Mouse (Mus musculus) regulatory T cell (primary cell): ENCODE measurements around the gene 4930415O20Rik.

Source experiments
- in situ Hi-C: fragments of 300-600 bp; cut with MboI, MseI; formaldehyde crosslinking; loops from one replicate; pipeline ENCODE4 v1.15.1; 2025; ENCODE audit warnings: high pct_unique_total_duplicates

4930415O20Rik gene

GRCm38 (mm10) chr15:98604041-98604575 is 33.3 kb downstream of the 4930415O20Rik start:
- in situ Hi-C loops = no loop called here

- in situ Hi-C loops = no loop called here
Observed at GRCm38 (mm10) chr15:98606051-98606536, 35.3 kb downstream of the 4930415O20Rik start.

- in situ Hi-C loops = no loop called here
Observed at GRCm38 (mm10) chr15:98606739-98607138, 35.9 kb downstream of the 4930415O20Rik start.

GRCm38 (mm10) chr15:98607557-98607956 is 36.8 kb downstream of the 4930415O20Rik start:
- in situ Hi-C loops = no loop called here

- in situ Hi-C loops = no loop called here
Observed at GRCm38 (mm10) chr15:98608058-98608783, 37.4 kb downstream of the 4930415O20Rik start.

GRCm38 (mm10) chr15:98608784-98609250 is 38.0 kb downstream of the 4930415O20Rik start:
- in situ Hi-C loops = no loop called here

- in situ Hi-C loops = no loop called here
Observed at GRCm38 (mm10) chr15:98609331-98610130, 38.7 kb downstream of the 4930415O20Rik start, which contains the start of gene Adcy6. TSS of gene Adcy6 (minus strand) at chr15:98610076.

GRCm38 (mm10) chr15:98610131-98610633 is 39.4 kb downstream of the 4930415O20Rik start:
- in situ Hi-C loops = no loop called here

GRCm38 (mm10) chr15:98612229-98612628 is 41.4 kb downstream of the 4930415O20Rik start:
- in situ Hi-C loops = no loop called here

GRCm38 (mm10) chr15:98614551-98614950 is 43.7 kb downstream of the 4930415O20Rik start:
- in situ Hi-C loops = no loop called here

GRCm38 (mm10) chr15:98614971-98615370 is 44.2 kb downstream of the 4930415O20Rik start:
- in situ Hi-C loops = no loop called here

GRCm38 (mm10) chr15:98615751-98616150 is 44.9 kb downstream of the 4930415O20Rik start:
- in situ Hi-C loops = no loop called here

GRCm38 (mm10) chr15:98616362-98617175 is 45.8 kb downstream of the 4930415O20Rik start:
- in situ Hi-C loops = no loop called here

GRCm38 (mm10) chr15:98617176-98617537 is 46.4 kb downstream of the 4930415O20Rik start:
- in situ Hi-C loops = no loop called here

- in situ Hi-C loops = loop anchor here (10.0 kb wide), 1 partner anchor 447 kb away; no protein-coding TSS in a partner anchor
Observed at GRCm38 (mm10) chr15:98622199-98622598, 51.4 kb downstream of the 4930415O20Rik start.

GRCm38 (mm10) chr15:98622721-98623120 is 51.9 kb downstream of the 4930415O20Rik start:
- in situ Hi-C loops = loop anchor here (10.0 kb wide), 1 partner anchor 448 kb away; no protein-coding TSS in a partner anchor

- in situ Hi-C loops = loop anchor here (10.0 kb wide), 1 partner anchor 449 kb away; no protein-coding TSS in a partner anchor
Observed at GRCm38 (mm10) chr15:98623361-98623821, 52.6 kb downstream of the 4930415O20Rik start.

GRCm38 (mm10) chr15:98626078-98626477 is 55.3 kb downstream of the 4930415O20Rik start:
- in situ Hi-C loops = loop anchor here (10.0 kb wide), 1 partner anchor 451 kb away; no protein-coding TSS in a partner anchor

- in situ Hi-C loops = loop anchor here (10.0 kb wide), 1 partner anchor 452 kb away; no protein-coding TSS in a partner anchor
Observed at GRCm38 (mm10) chr15:98626487-98627212, 55.8 kb downstream of the 4930415O20Rik start.
